In the genomic region with DNA sequence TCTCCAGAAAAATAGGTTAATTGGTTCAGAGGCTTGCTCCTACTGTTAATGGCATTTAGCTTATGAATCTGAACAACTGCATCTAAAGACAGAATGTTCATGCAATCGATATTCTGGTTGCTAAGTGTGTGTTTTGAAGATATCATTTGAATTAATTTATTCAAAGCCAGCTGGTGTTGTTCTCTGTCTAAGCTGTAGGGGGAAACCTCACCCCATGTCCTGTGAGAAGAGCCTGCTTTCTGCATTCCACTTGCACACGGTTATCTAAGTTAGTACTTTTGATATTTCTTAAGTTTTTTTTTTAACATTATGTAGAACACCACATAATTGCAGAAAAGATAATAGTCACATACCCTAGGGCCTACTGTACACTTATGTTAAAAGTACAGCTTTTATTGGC, we compare ENCODE assay signal across 7 mouse cellular contexts.
DNase-seq lines count a peak whose midpoint lies in the region; ATAC-seq and TF ChIP-seq lines count a peak whose summit lies in the region.

No protein-coding gene starts in this region.

- WGBS in hindbrain, postnatal 0 days: 23% methylated on average over 2 of the region's 2 CpGs
- 31% methylated on average over 2 of the region's 2 CpGs for WGBS in hindbrain, embryonic 16.5 days

- peak; percentile 81 for DNase-seq in hindbrain, postnatal 0 days (ENCODE audit: low spot score)
- peak; percentile 62 for DNase-seq in NIH3T3 (ENCODE audit: low read depth)
- DNase-seq in embryo, embryonic 10.5 days (ENCODE audit: low spot score): peak; percentile 68
- peak; percentile 14 to 29 for DNase-seq in layer of hippocampus, postnatal 36 days
- peak; percentile 19 for DNase-seq in right cerebral cortex, postnatal 25 days

- H3K4me2 ChIP-seq in hindbrain, postnatal 0 days (ENCODE audit: low read depth, low read length): no peak overlapping the region
- no peak overlapping the region for H3K4me2 ChIP-seq in hindbrain, embryonic 16.5 days (ENCODE audit: low read length)

- H3K27me3 ChIP-seq in hindbrain, postnatal 0 days (ENCODE audit: insufficient read depth, low read length): no peaks in the 10 kb centered on the region
- H3K27me3 ChIP-seq in hindbrain, embryonic 16.5 days (replicated peaks; ENCODE audit: control insufficient read depth, insufficient read depth, low read length): no peaks in the 10 kb centered on the region; the same call in 1 of the 2 replicates

- H3K9ac ChIP-seq in hindbrain, postnatal 0 days (replicated peaks; ENCODE audit: low read length): no peak overlapping the region
- H3K9ac ChIP-seq in hindbrain, embryonic 16.5 days (ENCODE audit: low read depth, low read length): no peak overlapping the region

- H3K27ac ChIP-seq in hindbrain, postnatal 0 days: no peak overlapping the region
- H3K27ac ChIP-seq in hindbrain, embryonic 16.5 days (ENCODE audit: low read depth, low read length): no peak overlapping the region

- TF ChIP-seq CTCF in hindbrain, postnatal 0 days (IDR thresholded peaks at IDR 0.05; ENCODE audit: low read depth): peak; percentile 87

- H3K4me3 ChIP-seq in hindbrain, postnatal 0 days (ENCODE audit: low read length): no peak overlapping the region
- H3K4me3 ChIP-seq in hindbrain, embryonic 16.5 days (ENCODE audit: low read length): no peak overlapping the region

- H3K4me1 ChIP-seq in hindbrain, postnatal 0 days (ENCODE audit: insufficient read depth, low read length): no peaks in the 10 kb centered on the region
- H3K4me1 ChIP-seq in hindbrain, embryonic 16.5 days (ENCODE audit: control insufficient read depth, insufficient read depth, low read depth, low read length): no peaks in the 10 kb centered on the region

- H3K36me3 ChIP-seq in hindbrain, postnatal 0 days (ENCODE audit: insufficient read depth, low read length): no peaks in the 10 kb centered on the region
- H3K36me3 ChIP-seq in hindbrain, embryonic 16.5 days (ENCODE audit: control insufficient read depth, insufficient read depth, low read length): no peaks in the 10 kb centered on the region

- no peaks in the 10 kb centered on the region for H3K9me3 ChIP-seq in hindbrain, postnatal 0 days (ENCODE audit: low read length)
- no peaks in the 10 kb centered on the region for H3K9me3 ChIP-seq in hindbrain, embryonic 16.5 days (ENCODE audit: control insufficient read depth, low read length)

- ATAC-seq in hindbrain, postnatal 0 days: no peak
- no peak; the same call in 1 of the 2 replicates for ATAC-seq in hindbrain, embryonic 16.5 days
- no peak for ATAC-seq in megakaryocyte, adult 5-6 weeks (ENCODE audit: poor library complexity, severe bottlenecking)

Comparison
In these comparisons a context has a peak if more than half of its experiments do, and no peak if none do; other contexts are left out.
1. DNase-seq: peak in every context shown above with its lines; median percentile 81 in hindbrain, postnatal 0 days; 68 in embryo, embryonic 10.5 days; 62 in NIH3T3; 22 in layer of hippocampus, postnatal 36 days; 19 in right cerebral cortex, postnatal 25 days.